Mouse (Mus musculus) midbrain, embryonic 12.5 days (tissue): ENCODE measurements around the gene Olfr1490. TPM values are rescaled to one million over a fixed set of nuclear protein-coding genes. Genes with fewer than 3 reads are reported as not detected.
"Not testable (repeated sequence)": the region's sequence is repeated elsewhere in the genome, so short reads cannot be mapped to it uniquely, and the experiment has no call there.

Experiments used
- ATAC-seq: fragments of 200-750 bp; cut with Nextera tagmentation; 2 replicates; pipeline ENCODE4 v1.8.0; 2017; ENCODE audit warnings: low read depth, moderate TSS enrichment, moderate library complexity; ENCODE audit not compliant: low FRiP score
- H3K27ac ChIP-seq: fragments of 300-500 bp; sonication (generic); replicated peaks from 2 replicates; pipeline ENCODE4 v1.5.1; 2016; ENCODE audit warnings: mild to moderate bottlenecking
- H3K27me3 ChIP-seq: fragments of 300-500 bp; sonication (generic); 2 replicates; pipeline ENCODE4 v1.6.1; 2016; ENCODE audit warnings: mild to moderate bottlenecking
- H3K36me3 ChIP-seq: fragments of 300-500 bp; sonication (generic); 2 replicates; pipeline ENCODE4 v1.6.1; 2016
- H3K4me1 ChIP-seq: fragments of 300-500 bp; sonication (generic); 2 replicates; pipeline ENCODE4 v1.6.1; 2016
- H3K4me2 ChIP-seq: fragments of 300-500 bp; sonication (generic); replicated peaks from 2 replicates; pipeline ENCODE4 v1.6.1; 2016; ENCODE audit warnings: mild to moderate bottlenecking, moderate library complexity
- H3K4me3 ChIP-seq: fragments of 300-500 bp; sonication (generic); 2 replicates; pipeline ENCODE4 v1.5.1; 2016; ENCODE audit warnings: mild to moderate bottlenecking
- H3K9ac ChIP-seq: fragments of 300-500 bp; sonication (generic); replicated peaks from 2 replicates; pipeline ENCODE4 v1.6.1; 2016; ENCODE audit warnings: mild to moderate bottlenecking, moderate library complexity
- H3K9me3 ChIP-seq: fragments of 300-500 bp; sonication (generic); 2 replicates; pipeline ENCODE4 v1.6.1; 2016; ENCODE audit warnings: mild to moderate bottlenecking
- WGBS: fragments of 180-500 bp; shearing (Covaris S2); methylation state at CpG from one replicate; pipeline ENCODE4 v1.1.7; 2016; 5-methylcytosine and 5-hydroxymethylcytosine counted together
- microRNA-seq: library from miRNA; unstranded; fragments of <30 nt; microRNA quantifications from one replicate; pipeline ENCODE4, GENCODE M21; 2017
- polyA plus RNA-seq: library from polyadenylated mRNA; unstranded; fragments of >200 nt; fragmentation: Nextera tagmentation; extraction: Ambion mirVana; gene quantifications from 2 replicates; pipeline ENCODE4 v1.2.1, GENCODE M21; 2016

Gene Olfr1490
- not detected in 2 replicates for polyA plus RNA-seq

DNA sequence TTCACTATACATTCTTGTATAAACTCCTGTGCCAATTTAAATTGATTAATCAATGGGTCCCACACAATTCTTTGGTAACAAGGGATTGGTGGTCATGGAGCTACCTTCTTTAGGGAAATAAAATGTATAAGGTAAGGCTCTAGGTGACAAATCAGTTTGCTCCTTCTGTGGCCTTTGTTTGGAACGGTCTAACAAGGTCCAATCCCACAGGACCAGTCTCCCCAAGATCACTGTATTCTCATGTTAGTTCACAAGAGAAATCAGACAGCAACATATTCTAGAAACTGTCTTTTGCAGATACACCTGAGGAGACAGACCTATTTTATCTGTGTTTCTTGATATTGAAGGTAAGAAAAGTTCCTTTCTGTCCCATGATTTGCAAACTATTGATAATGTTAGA is at the start of gene Olfr1490:
Olfr1490 (plus strand) TSS at position 301 of the 400 bp plus-strand sequence.
- Histone ChIP-seq H3K27me3 (no peaks in the 10 kb centered on the region), H3K4me3 (no peak within 1 kb of the TSS), H3K9me3 (peaks cover 17% of the 10 kb centered on the region), H3K36me3 (no peaks in the 10 kb centered on the region), H3K9ac (no peak within 1 kb of the TSS), H3K27ac (no peak within 1 kb of the TSS), H3K4me1 (no peaks in the 10 kb centered on the region), H3K4me2 (no peak within 1 kb of the TSS)
- WGBS = 65% methylated on average over 1 of the region's 1 CpGs
- no peak for ATAC-seq

- H3K27ac ChIP-seq, H3K36me3 ChIP-seq, H3K4me1 ChIP-seq, ATAC-seq, H3K4me2 ChIP-seq, H3K4me3 ChIP-seq, H3K9ac ChIP-seq, H3K27me3 ChIP-seq: not testable (repeated sequence)
- peaks cover 19% of the 10 kb centered on the region for H3K9me3 ChIP-seq
- 90% methylated on average over 2 of the region's 2 CpGs for WGBS
Measured at GRCm38 (mm10) chr19:13617075-13617474, 33.8 kb upstream of the Olfr1490 start, which contains the start of gene Olfr1487. Gene Olfr1487 (plus strand): TSS chr19:13617375.

GRCm38 (mm10) chr19:13631321-13631720 is 19.6 kb upstream of the Olfr1490 start, which contains the start of gene Olfr1489:
Gene Olfr1489 (plus strand): TSS chr19:13631621.
- no peaks in the 10 kb centered on the region for H3K4me1 ChIP-seq
- H3K9me3 ChIP-seq = peaks cover 13% of the 10 kb centered on the region; the same call in 1 of the 2 replicates
- H3K27ac ChIP-seq = no peak within 1 kb of the TSS
- H3K36me3 ChIP-seq = no peaks in the 10 kb centered on the region
- 87% methylated on average over 1 of the region's 1 CpGs for WGBS
- no peak within 1 kb of the TSS for H3K4me3 ChIP-seq
- no peak within 1 kb of the TSS for H3K4me2 ChIP-seq
- ATAC-seq = no peak
- H3K27me3 ChIP-seq = no peaks in the 10 kb centered on the region
- no peak within 1 kb of the TSS for H3K9ac ChIP-seq

GRCm38 (mm10) chr19:13696968-13697367 is 46.1 kb downstream of the Olfr1490 start, which contains the start of gene Olfr1491:
Gene Olfr1491 (plus strand): TSS chr19:13697268.
- no peak within 1 kb of the TSS for H3K9ac ChIP-seq
- WGBS = 72% methylated on average over 3 of the region's 3 CpGs
- no peaks in the 10 kb centered on the region for H3K4me1 ChIP-seq
- H3K27ac ChIP-seq = no peak within 1 kb of the TSS
- H3K27me3 ChIP-seq = no peaks in the 10 kb centered on the region
- no peak within 1 kb of the TSS for H3K4me3 ChIP-seq
- no peaks in the 10 kb centered on the region for H3K36me3 ChIP-seq
- no peaks in the 10 kb centered on the region for H3K9me3 ChIP-seq
- no peak within 1 kb of the TSS for H3K4me2 ChIP-seq
- no peak for ATAC-seq

Small RNA genes within 50 kb of the gene (microRNA-seq; reads per million reads assigned to microRNA genes)
- gene Gm23931 = not detected

Other genes with a start within 250 kb of the Olfr1490 start
- gene Olfr1469, start 243.2 kb upstream of the Olfr1490 start, polyA plus RNA-seq = not detected in 2 replicates
- gene Olfr1471, start 207.7 kb upstream of the Olfr1490 start, polyA plus RNA-seq = not detected in 2 replicates
- not detected in 2 replicates for gene Olfr1472, start 195.0 kb upstream of the Olfr1490 start, polyA plus RNA-seq
- not detected in 2 replicates for gene Olfr1474, start 181.5 kb upstream of the Olfr1490 start, polyA plus RNA-seq
- gene Olfr1475, start 170.9 kb upstream of the Olfr1490 start, polyA plus RNA-seq = not detected in 2 replicates
- gene Olfr1477, start 150.5 kb upstream of the Olfr1490 start, polyA plus RNA-seq = not detected in 2 replicates
- not detected in 2 replicates for gene Olfr1480, start 123.2 kb upstream of the Olfr1490 start, polyA plus RNA-seq
- gene Olfr1484, start 67.6 kb upstream of the Olfr1490 start, polyA plus RNA-seq = not detected in 2 replicates
- not detected in 2 replicates for gene Olfr1487, start 33.7 kb upstream of the Olfr1490 start, polyA plus RNA-seq
- gene Olfr1489, start 19.5 kb upstream of the Olfr1490 start, polyA plus RNA-seq = not detected in 2 replicates
- not detected in 2 replicates for gene Olfr1491, start 46.2 kb downstream of the Olfr1490 start, polyA plus RNA-seq
- not detected in 2 replicates for gene Olfr1493-ps1, start 72.2 kb downstream of the Olfr1490 start, polyA plus RNA-seq
- gene Olfr1494, start 88.6 kb downstream of the Olfr1490 start, polyA plus RNA-seq = not detected in 2 replicates
- not detected in 2 replicates for gene Olfr1495, start 113.5 kb downstream of the Olfr1490 start, polyA plus RNA-seq
- gene Olfr1496, start 126.8 kb downstream of the Olfr1490 start, polyA plus RNA-seq = not detected in 2 replicates
- gene Olfr1497, start 147.1 kb downstream of the Olfr1490 start, polyA plus RNA-seq = not detected in 2 replicates
- gene Olfr1499, start 168.4 kb downstream of the Olfr1490 start, polyA plus RNA-seq = not detected in 2 replicates
- not detected in 2 replicates for gene Olfr1500, start 179.4 kb downstream of the Olfr1490 start, polyA plus RNA-seq
- not detected in 2 replicates for gene Olfr1501, start 199.6 kb downstream of the Olfr1490 start, polyA plus RNA-seq
- gene Olfr1502, start 210.7 kb downstream of the Olfr1490 start, polyA plus RNA-seq = not detected in 2 replicates
- not detected in 2 replicates for gene Olfr1504, start 246.8 kb downstream of the Olfr1490 start, polyA plus RNA-seq